Mouse (Mus musculus) kidney, postnatal 0 days (tissue): ENCODE measurements around the gene Ppef2. TPM values are rescaled to one million over a fixed set of nuclear protein-coding genes. Genes with fewer than 3 reads are reported as not detected.

Experiments
- ATAC-seq: fragments of 200-750 bp; cut with Nextera tagmentation; replicated peaks from 2 replicates; pipeline ENCODE4 v1.8.0; 2017; ENCODE audit warnings: low read depth, moderate number of reproducible peaks, moderate TSS enrichment, moderate library complexity; ENCODE audit not compliant: low FRiP score
- DNase-seq: peaks from one replicate; pipeline ENCODE4 v3.0.0-alpha.2; 2016; ENCODE audit warnings: low spot score
- H3K27ac ChIP-seq: fragments of 300-500 bp; sonication (generic); 2 replicates; pipeline ENCODE4 v1.5.1; 2014; ENCODE audit warnings: mild to moderate bottlenecking
- H3K27me3 ChIP-seq: fragments of 300-500 bp; sonication (generic); 2 replicates; pipeline ENCODE4 v1.6.1; 2014; ENCODE audit warnings: low read length, mixed read lengths; ENCODE audit not compliant: insufficient read depth
- H3K36me3 ChIP-seq: fragments of 300-500 bp; sonication (generic); 2 replicates; pipeline ENCODE4 v1.6.1; 2014; ENCODE audit warnings: low read length, mixed read lengths; ENCODE audit not compliant: insufficient read depth
- H3K4me1 ChIP-seq: fragments of 300-500 bp; sonication (generic); replicated peaks from 2 replicates; pipeline ENCODE4 v1.6.1; 2014; ENCODE audit warnings: antibody characterized with exemption, low read length, mixed read lengths; ENCODE audit not compliant: insufficient read depth
- H3K4me2 ChIP-seq: fragments of 300-500 bp; sonication (generic); 2 replicates; pipeline ENCODE4 v1.6.1; 2014; ENCODE audit warnings: mild to moderate bottlenecking, low read length, moderate library complexity, mixed read lengths
- H3K4me3 ChIP-seq: fragments of 300-500 bp; sonication (generic); replicated peaks from 2 replicates; pipeline ENCODE4 v1.5.1; 2014; ENCODE audit warnings: low read depth, low read length
- H3K9ac ChIP-seq: fragments of 300-500 bp; sonication (generic); 2 replicates; pipeline ENCODE4 v1.6.1; 2014; ENCODE audit warnings: low read depth, low read length
- H3K9me3 ChIP-seq: fragments of 300-500 bp; sonication (generic); replicated peaks from 2 replicates; pipeline ENCODE4 v1.6.1; 2016; ENCODE audit warnings: low read length, inconsistent platforms, mixed read lengths
- CTCF ChIP-seq: IDR thresholded peaks from 2 replicates; pipeline ENCODE4 v1.5.1; 2016; ENCODE audit warnings: antibody characterized with exemption, low read depth, mild to moderate bottlenecking, moderate library complexity
- WGBS: fragments of 180-500 bp; shearing (Covaris S2); extraction: QIAGEN DNeasy Blood & Tissue Kit; methylation state at CpG from one replicate; pipeline ENCODE4 v1.1.7; 2014; 5-methylcytosine and 5-hydroxymethylcytosine counted together
- polyA plus RNA-seq: library from polyadenylated mRNA; unstranded; fragments of >200 nt; fragmentation: Nextera tagmentation; extraction: Ambion mirVana; gene quantifications from 2 replicates; pipeline ENCODE4 v1.2.1, GENCODE M21; 2015

The Ppef2 gene
- polyA plus RNA-seq, 1 experiment from 2014 or later = 0.07 TPM

DNA sequence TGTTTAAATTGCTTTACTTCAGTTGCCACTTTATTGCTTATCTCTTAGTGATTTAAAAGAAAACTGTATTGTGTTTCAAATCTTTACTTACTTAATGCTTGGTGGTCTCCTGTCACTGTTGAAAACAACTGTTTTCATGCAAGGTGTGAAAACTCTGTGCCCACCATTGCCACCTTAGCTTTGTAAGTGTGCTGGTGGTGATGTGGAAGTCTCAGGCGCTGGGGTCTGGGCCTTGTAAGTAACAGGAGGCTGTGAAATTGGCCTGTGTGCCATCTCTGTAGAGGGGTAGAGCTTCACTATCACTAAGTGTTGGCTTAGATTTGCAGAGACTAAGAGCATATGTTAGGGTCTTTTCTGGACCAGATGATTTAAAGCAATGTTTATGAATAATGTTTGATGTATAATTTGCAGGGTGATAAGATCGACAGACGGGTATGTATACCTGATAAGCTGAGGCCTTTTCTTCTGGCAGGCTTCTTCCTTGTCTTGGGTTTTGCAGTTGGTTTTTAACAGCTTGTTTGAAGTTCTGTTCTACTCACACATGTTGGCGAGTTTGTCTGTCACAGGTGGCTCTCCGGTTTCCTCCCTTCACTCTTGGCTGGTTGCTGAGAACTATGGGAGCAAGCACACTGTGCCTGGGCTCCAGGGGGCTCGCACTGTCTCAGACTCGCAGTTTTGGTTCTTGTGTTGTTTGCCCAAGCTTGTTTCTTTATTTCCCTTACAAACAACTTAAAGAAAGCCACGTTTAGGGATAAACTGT is 72.8 kb downstream of the Ppef2 start:
- no peak overlapping the region for H3K4me2 ChIP-seq
- no peak overlapping the region for H3K9ac ChIP-seq
- H3K4me1 ChIP-seq = no peaks in the 10 kb centered on the region
- peaks cover 41% of the 10 kb centered on the region for H3K36me3 ChIP-seq
- no peak overlapping the region for H3K4me3 ChIP-seq
- no peaks in the 10 kb centered on the region for H3K9me3 ChIP-seq
- no peak for TF ChIP-seq CTCF
- H3K27me3 ChIP-seq = no peaks in the 10 kb centered on the region
- ATAC-seq (no peak), DNase-seq (no peak)
- H3K27ac ChIP-seq = no peak overlapping the region
- WGBS = 72% methylated on average over 8 of the region's 8 CpGs

Other genes starting within 250 kb of the Ppef2 start
- gene Cdkl2, start 212.4 kb downstream of the Ppef2 start, polyA plus RNA-seq = 2.0 and 2.2 TPM in 2 replicates
- gene G3bp2, start 172.6 kb downstream of the Ppef2 start, polyA plus RNA-seq = 134 and 155 TPM in 2 replicates
- 36.1 and 38.4 TPM in 2 replicates for gene Uso1, start 118.3 kb downstream of the Ppef2 start, polyA plus RNA-seq
- not detected in 2 replicates for gene U90926, start 40.9 kb downstream of the Ppef2 start, polyA plus RNA-seq
- 19.4 and 19.7 TPM in 2 replicates for gene Naaa, start 21.9 kb upstream of the Ppef2 start, polyA plus RNA-seq
- gene Sdad1, start 54.2 kb upstream of the Ppef2 start, polyA plus RNA-seq = 33.8 and 34.8 TPM in 2 replicates
- gene Cxcl9, start 71.8 kb upstream of the Ppef2 start, polyA plus RNA-seq = 0.08 and 0.13 TPM in 2 replicates
- 8.0 and 9.2 TPM in 2 replicates for gene Art3, start 75.5 kb upstream of the Ppef2 start, polyA plus RNA-seq
- gene Cxcl10, start 92.6 kb upstream of the Ppef2 start, polyA plus RNA-seq = 3.4 and 3.8 TPM in 2 replicates
- 37.3 and 40.4 TPM in 2 replicates for gene Nup54, start 178.9 kb upstream of the Ppef2 start, polyA plus RNA-seq